11 mouse cellular contexts compared by ENCODE assay signal in genomic region chr1:75476441-75476840, GRCm38 (mm10). TPM values are rescaled to one million over a fixed set of nuclear protein-coding genes. Genes with fewer than 3 reads are reported as not detected.
"Had no signal": no experiment of that assay in that cellular context is flagged by ENCODE, and none has a peak within 500 bp of the region (broad histone marks: within the 10 kb centered on the region; RNA-seq: fewer than 3 reads in every experiment).

No protein-coding gene starts in this region.

- H3K27me3 ChIP-seq: neural tube, embryonic 12.5 days; neural tube, embryonic 15.5 days had no signal

- H3K27ac ChIP-seq: liver, embryonic 14.5 days; midbrain, embryonic 10.5 days; neural tube, embryonic 12.5 days; neural tube, embryonic 15.5 days had no signal

- H3K9ac ChIP-seq: liver, embryonic 14.5 days; lung, embryonic 14.5 days; neural tube, embryonic 12.5 days had no signal

- H3K4me3 ChIP-seq: neural tube, embryonic 12.5 days had no signal

- DNase-seq: lung, adult 18-20 months; right cerebral cortex, postnatal 25 days; spleen, adult 18-20 months; thymus, postnatal 14 days; thymus, postnatal 36 days had no signal

- H3K9me3 ChIP-seq: midbrain, embryonic 10.5 days; neural tube, embryonic 12.5 days; neural tube, embryonic 15.5 days had no signal

RNA-seq across cellular contexts. Expression of gene Asic4, which starts 26.2 kb away (rescaled TPM):
- polyA plus RNA-seq: thymus, postnatal 0 days had no signal
